Mouse (Mus musculus) ES-E14 (cell line): Measurements from ENCODE around the gene Chrm3.

Experiments
- CHD2 ChIP-seq: IDR thresholded peaks from 2 replicates; pipeline ENCODE4 v1.6.1; 2014; ENCODE audit warnings: mild to moderate bottlenecking, low read depth, low read length, inconsistent platforms
- HCFC1 ChIP-seq: IDR thresholded peaks from 2 replicates; pipeline ENCODE4 v1.6.1; 2012; ENCODE audit warnings: low read length, inconsistent platforms, borderline replicate concordance; ENCODE audit not compliant: insufficient read depth

- no peak for TF ChIP-seq CHD2
- TF ChIP-seq HCFC1, result no peak
Measured at GRCm38 (mm10) chr13:10189829-10190228, 170.8 kb downstream of the Chrm3 start.
